Mouse (Mus musculus) thymus, adult 2 months (tissue): ENCODE data around the gene Rps6kl1.

Experiments
- CTCF ChIP-seq: fragments of 200-500 bp; IDR thresholded peaks from 2 replicates; pipeline ENCODE4 v1.5.1; 2012; ENCODE audit warnings: mild to moderate bottlenecking, control low read depth, low read length, moderate library complexity, borderline replicate concordance; ENCODE audit not compliant: control insufficient read depth, poor library complexity, insufficient read depth; ENCODE audit errors: extremely low read depth
- POLR2A ChIP-seq: fragments of 200-500 bp; IDR thresholded peaks from 2 replicates; pipeline ENCODE4 v1.6.1; 2012; ENCODE audit warnings: mild to moderate bottlenecking, low read length, control low read depth, moderate library complexity; ENCODE audit not compliant: control insufficient read depth, poor library complexity, insufficient read depth; ENCODE audit errors: extremely low read depth

GRCm38 (mm10) chr12:85174016-85174415, 23.0 kb upstream of the Rps6kl1 start:
- TF ChIP-seq POLR2A (no peak), CTCF (no peak)
